Mouse (Mus musculus): ENCODE measurements around the gene 4632433K11Rik.

The 4632433K11Rik gene

GRCm38 (mm10) chr7:5020000-5020681 is 13.8 kb upstream of the 4632433K11Rik start, which contains the start of the genes Zfp865 and Ccdc106:
TSS of gene Zfp865 (plus strand) at chr7:5020376.
TSS of gene Ccdc106 (plus strand) at chr7:5020553.
- in situ Hi-C loops (cut with MboI, MseI), result no loop called here

GRCm38 (mm10) chr7:5020685-5021084 is 13.2 kb upstream of the 4632433K11Rik start:
- in situ Hi-C loops (cut with MboI, MseI), result no loop called here

GRCm38 (mm10) chr7:5021197-5021596 is 12.7 kb upstream of the 4632433K11Rik start:
- in situ Hi-C loops (cut with MboI, MseI), result no loop called here

- in situ Hi-C loops (cut with MboI, MseI), result no loop called here
Observed at GRCm38 (mm10) chr7:5029543-5029942, 4.4 kb upstream of the 4632433K11Rik start.

- in situ Hi-C loops (cut with MboI, MseI), result no loop called here
Observed at GRCm38 (mm10) chr7:5029946-5030345, 4.0 kb upstream of the 4632433K11Rik start.

GRCm38 (mm10) chr7:5030554-5031275 is 3.2 kb upstream of the 4632433K11Rik start:
- in situ Hi-C loops (cut with MboI, MseI), result no loop called here

- in situ Hi-C loops (cut with MboI, MseI), result no loop called here
Observed at GRCm38 (mm10) chr7:5031496-5031895, 2.4 kb upstream of the 4632433K11Rik start.

- in situ Hi-C loops (cut with MboI, MseI), result no loop called here
Observed at GRCm38 (mm10) chr7:5035628-5036027, 1.7 kb downstream of the 4632433K11Rik start.

GRCm38 (mm10) chr7:5036136-5036535 is 2.2 kb downstream of the 4632433K11Rik start:
- in situ Hi-C loops (cut with MboI, MseI), result no loop called here

GRCm38 (mm10) chr7:5037026-5037425 is 3.1 kb downstream of the 4632433K11Rik start:
- in situ Hi-C loops (cut with MboI, MseI), result no loop called here

GRCm38 (mm10) chr7:5037467-5037866 is 3.5 kb downstream of the 4632433K11Rik start:
- in situ Hi-C loops (cut with MboI, MseI), result no loop called here

- in situ Hi-C loops (cut with MboI, MseI), result no loop called here
Observed at GRCm38 (mm10) chr7:5038109-5038732, 4.3 kb downstream of the 4632433K11Rik start, which contains the start of gene Zfp784. TSS of gene Zfp784 (minus strand) at chr7:5038446.

GRCm38 (mm10) chr7:5038940-5039339 is 5.0 kb downstream of the 4632433K11Rik start:
- in situ Hi-C loops (cut with MboI, MseI), result no loop called here

GRCm38 (mm10) chr7:5044981-5045380 is 11.1 kb downstream of the 4632433K11Rik start:
- in situ Hi-C loops (cut with MboI, MseI), result no loop called here

- in situ Hi-C loops (cut with MboI, MseI), result no loop called here
Observed at GRCm38 (mm10) chr7:5046112-5046511, 12.2 kb downstream of the 4632433K11Rik start.

GRCm38 (mm10) chr7:5047313-5047712 is 13.4 kb downstream of the 4632433K11Rik start:
- in situ Hi-C loops (cut with MboI, MseI), result no loop called here

GRCm38 (mm10) chr7:5051193-5052192 is 17.6 kb downstream of the 4632433K11Rik start, which contains the start of gene Zfp580:
TSS of gene Zfp580 (plus strand) at chr7:5051538.
- in situ Hi-C loops (cut with MboI, MseI), result loop anchor here (5.0 to 25.0 kb wide), 3 partner anchors 109 to 1414 kb away; partner anchors contain the start of genes Cnot3, Prpf31, Tfpt and Ube2s

GRCm38 (mm10) chr7:5052438-5052837 is 18.5 kb downstream of the 4632433K11Rik start:
- in situ Hi-C loops (cut with MboI, MseI), result loop anchor here (5.0 to 25.0 kb wide), 3 partner anchors 110 to 1415 kb away; partner anchors contain the start of genes Cnot3, Prpf31, Tfpt and Ube2s

GRCm38 (mm10) chr7:5052931-5053343 is 19.0 kb downstream of the 4632433K11Rik start:
- in situ Hi-C loops (cut with MboI, MseI), result loop anchor here (5.0 to 25.0 kb wide), 3 partner anchors 111 to 1416 kb away; partner anchors contain the start of genes Cnot3, Prpf31, Tfpt and Ube2s

GRCm38 (mm10) chr7:5053456-5054179 is 19.7 kb downstream of the 4632433K11Rik start:
- in situ Hi-C loops (cut with MboI, MseI), result loop anchor here (5.0 to 25.0 kb wide), 3 partner anchors 111 to 1416 kb away; partner anchors contain the start of genes Cnot3, Prpf31, Tfpt and Ube2s

Data from T-helper 1 cell (primary cell).